Mouse (Mus musculus) myocyte (in vitro differentiated cells): ENCODE results near the gene Rnf130. TPM values are rescaled to one million over a fixed set of nuclear protein-coding genes. Genes with fewer than 3 reads are reported as not detected.

Experiments used
- H3K27me3 ChIP-seq: one replicate; pipeline ENCODE4 v1.6.1; 2011; ENCODE audit not compliant: control insufficient read depth, insufficient read depth, insufficient read length
- H3K36me3 ChIP-seq: one replicate; pipeline ENCODE4 v1.6.1; 2011; ENCODE audit not compliant: control insufficient read depth, insufficient read depth
- H3K4me2 ChIP-seq: one replicate; pipeline ENCODE4 v1.6.1; 2011; ENCODE audit warnings: low read depth, control low read depth
- H3K4me3 ChIP-seq: one replicate; pipeline ENCODE4 v1.5.1; 2011; ENCODE audit warnings: mild to moderate bottlenecking, control low read depth, moderate library complexity
- H3K79me2 ChIP-seq: one replicate; pipeline ENCODE4 v1.6.1; 2011; ENCODE audit not compliant: control insufficient read depth, insufficient read depth
- H3ac ChIP-seq: one replicate; pipeline ENCODE4 v1.6.1; 2011; ENCODE audit not compliant: control insufficient read depth, insufficient read length
- CEBPB ChIP-seq: IDR thresholded peaks from 2 replicates; pipeline ENCODE4 v1.6.1; 2011; ENCODE audit warnings: mild to moderate bottlenecking, moderate library complexity; ENCODE audit not compliant: poor library complexity, insufficient read depth, severe bottlenecking
- E2F4 ChIP-seq: IDR thresholded peaks from one replicate; pipeline ENCODE4 v1.6.1; 2011; ENCODE audit warnings: mild to moderate bottlenecking, control low read depth, moderate library complexity; ENCODE audit not compliant: insufficient read depth
- MAX ChIP-seq: IDR thresholded peaks from one replicate; pipeline ENCODE4 v1.6.1; 2011; ENCODE audit warnings: low read depth, mild to moderate bottlenecking, control low read depth
- MYOD1 ChIP-seq, 3 experiments: IDR thresholded peaks; one replicate each; pipeline ENCODE4 v1.6.1; 2011; ENCODE audit warnings: control low read depth in 2 of 3, low read depth in 2 of 3, mild to moderate bottlenecking in 2 of 3, moderate library complexity in 1 of 3; ENCODE audit not compliant: insufficient read length in 2 of 3, control insufficient read depth in 1 of 3
- MYOG ChIP-seq, 3 experiments: IDR thresholded peaks; one replicate each; pipeline ENCODE4 v1.6.1; 2011; ENCODE audit warnings: control low read depth in 2 of 3, low read depth in 2 of 3, mild to moderate bottlenecking in 2 of 3; ENCODE audit not compliant: insufficient read length in 2 of 3, control insufficient read depth in 1 of 3, insufficient read depth in 1 of 3
- POLR2A ChIP-seq: IDR thresholded peaks from one replicate; pipeline ENCODE4 v1.6.1; 2011; ENCODE audit warnings: low read depth, mild to moderate bottlenecking, control low read depth, moderate library complexity; ENCODE audit not compliant: insufficient read length
- POLR2AphosphoS2 ChIP-seq: IDR thresholded peaks from one replicate; pipeline ENCODE4 v1.6.1; 2011; ENCODE audit warnings: low read depth, control low read depth; ENCODE audit not compliant: insufficient read length
- REST ChIP-seq: IDR thresholded peaks from one replicate; pipeline ENCODE4 v1.6.1; 2011; ENCODE audit warnings: mild to moderate bottlenecking, control low read depth, moderate library complexity; ENCODE audit not compliant: insufficient read depth, insufficient read length
- SRF ChIP-seq: IDR thresholded peaks from one replicate; pipeline ENCODE4 v1.6.1; 2011; ENCODE audit warnings: low read depth; ENCODE audit not compliant: control insufficient read depth, insufficient read length
- TCF12 ChIP-seq: IDR thresholded peaks from one replicate; pipeline ENCODE4 v1.6.1; 2011; ENCODE audit warnings: mild to moderate bottlenecking, control low read depth; ENCODE audit not compliant: poor library complexity, insufficient read depth, severe bottlenecking
- TCF3 ChIP-seq: IDR thresholded peaks from one replicate; pipeline ENCODE4 v1.6.1; 2011; ENCODE audit warnings: low read depth, control low read depth; ENCODE audit not compliant: insufficient read length
- USF1 ChIP-seq: IDR thresholded peaks from one replicate; pipeline ENCODE4 v1.6.1; 2011; ENCODE audit warnings: low read depth, mild to moderate bottlenecking, control low read depth, moderate library complexity
- polyA plus RNA-seq: library from polyadenylated mRNA; unstranded; fragments of >200 nt; fragmentation: generic; extraction: Trizol; gene quantifications from one replicate; pipeline ENCODE4 v1.2.1, GENCODE M21; 2012; ENCODE audit warnings: missing spikeins

The Rnf130 gene
- polyA plus RNA-seq, 1 experiment: not detected

DNA sequence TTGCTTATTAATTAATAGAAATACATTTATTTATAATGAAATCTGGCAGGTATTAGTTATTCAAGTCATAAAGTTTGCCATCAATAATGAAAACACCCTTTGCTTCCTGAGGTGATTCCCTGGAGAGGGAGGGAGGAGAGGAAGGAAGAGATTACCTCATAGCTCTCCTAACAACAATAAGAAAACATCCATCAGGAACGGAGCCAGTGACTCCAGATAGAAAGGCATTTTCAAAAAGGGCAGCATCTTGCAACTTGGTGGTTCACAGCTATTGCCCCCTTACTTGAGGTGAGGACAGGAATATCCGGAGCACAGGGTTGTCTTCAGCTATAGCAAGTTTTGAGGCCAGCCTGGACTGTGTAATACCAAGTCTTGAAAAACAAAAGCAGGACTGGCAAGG is 40.9 kb downstream of the Rnf130 start:
- Histone ChIP-seq H3K36me3 (no peaks in the 10 kb centered on the region), H3K4me3 (no peak overlapping the region), H3K4me2 (no peak overlapping the region), H3K79me2 (no peaks in the 10 kb centered on the region), H3K27me3 (no peaks in the 10 kb centered on the region), H3ac (no peak overlapping the region)
- TF ChIP-seq CEBPB (no peak), REST (no peak), POLR2A (no peak), TCF12 (no peak), MYOD1 (IDR thresholded peaks at IDR 0.05; ENCODE audit: control insufficient read depth in 1 of 3, insufficient read length in 2 of 3, low read depth in 2 of 3) (no peak), MYOG (IDR thresholded peaks at IDR 0.05; ENCODE audit: control insufficient read depth in 1 of 3, insufficient read depth in 1 of 3, insufficient read length in 2 of 3, low read depth in 2 of 3) (no peak), MAX (no peak), USF1 (no peak), POLR2AphosphoS2 (no peak), TCF3 (no peak), SRF (no peak)

DNA sequence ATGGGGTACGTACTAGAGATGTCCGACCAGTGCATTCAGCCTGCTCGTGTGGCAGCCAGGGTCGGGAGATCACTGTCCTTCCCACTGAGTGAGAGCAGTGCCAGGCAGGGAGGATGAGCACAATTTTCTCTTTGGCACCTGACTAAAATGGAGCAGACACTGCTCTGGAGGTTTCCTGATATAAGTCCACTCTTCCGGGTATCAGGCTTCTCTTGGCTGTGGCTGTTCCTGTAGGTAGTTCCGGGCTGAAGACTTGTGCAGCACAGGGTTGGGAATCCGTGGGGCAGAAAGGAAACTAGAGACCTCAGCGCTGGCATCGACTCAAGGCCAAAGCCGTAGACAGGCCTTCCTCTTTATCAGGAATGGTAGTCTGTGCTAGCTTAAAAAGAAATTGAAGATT is 48.7 kb downstream of the Rnf130 start:
- H3ac ChIP-seq: no peak overlapping the region

DNA sequence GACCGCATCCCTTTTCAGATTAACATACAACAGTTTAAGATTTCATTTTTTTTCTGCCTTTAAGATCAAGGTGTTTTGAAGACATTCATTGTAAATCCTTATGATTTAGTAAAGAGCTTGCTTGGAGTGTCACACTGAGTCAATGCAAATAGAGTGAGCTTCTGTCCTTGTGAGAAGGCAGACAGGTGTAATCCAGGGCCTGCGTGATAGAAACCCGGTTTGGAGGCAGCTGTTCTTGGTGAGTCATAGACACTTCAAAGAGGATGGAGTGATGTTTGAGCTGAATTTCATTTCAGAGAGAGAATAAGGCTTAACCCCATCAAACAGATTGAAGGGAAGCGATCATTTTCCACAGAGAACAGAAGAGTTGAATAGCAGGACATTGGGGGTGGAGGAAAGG is 51.6 kb downstream of the Rnf130 start:
- Histone ChIP-seq H3K27me3 (peaks cover 10% of the 10 kb centered on the region), H3K36me3 (no peaks in the 10 kb centered on the region), H3K4me2 (no peak overlapping the region), H3ac (no peak overlapping the region), H3K79me2 (no peaks in the 10 kb centered on the region), H3K4me3 (no peak overlapping the region)
- TF ChIP-seq USF1: no peak
- TF ChIP-seq REST: no peak
- TF ChIP-seq E2F4: no peak
- TF ChIP-seq MYOG (IDR thresholded peaks at IDR 0.05; ENCODE audit: control insufficient read depth in 1 of 3, insufficient read depth in 1 of 3, insufficient read length in 2 of 3, low read depth in 2 of 3): no peak
- TF ChIP-seq MYOD1 (IDR thresholded peaks at IDR 0.05; ENCODE audit: control insufficient read depth in 1 of 3, insufficient read length in 2 of 3, low read depth in 2 of 3): no peak
- TF ChIP-seq CEBPB: no peak
- TF ChIP-seq MAX: no peak
- no peak for TF ChIP-seq SRF

More for the DNA sequence above, 48.7 kb downstream of the Rnf130 start:
- TF ChIP-seq MYOD1 (IDR thresholded peaks at IDR 0.05; ENCODE audit: control insufficient read depth in 1 of 3, insufficient read length in 2 of 3, low read depth in 2 of 3) (no peak), MYOG (IDR thresholded peaks at IDR 0.05; ENCODE audit: control insufficient read depth in 1 of 3, insufficient read depth in 1 of 3, insufficient read length in 2 of 3, low read depth in 2 of 3) (no peak), REST (no peak), TCF12 (no peak), CEBPB (no peak), USF1 (no peak), E2F4 (no peak)
- Histone ChIP-seq H3K36me3 (no peaks in the 10 kb centered on the region), H3K27me3 (peaks cover 10% of the 10 kb centered on the region), H3K4me2 (no peak overlapping the region), H3K79me2 (no peaks in the 10 kb centered on the region), H3K4me3 (no peak overlapping the region)

DNA sequence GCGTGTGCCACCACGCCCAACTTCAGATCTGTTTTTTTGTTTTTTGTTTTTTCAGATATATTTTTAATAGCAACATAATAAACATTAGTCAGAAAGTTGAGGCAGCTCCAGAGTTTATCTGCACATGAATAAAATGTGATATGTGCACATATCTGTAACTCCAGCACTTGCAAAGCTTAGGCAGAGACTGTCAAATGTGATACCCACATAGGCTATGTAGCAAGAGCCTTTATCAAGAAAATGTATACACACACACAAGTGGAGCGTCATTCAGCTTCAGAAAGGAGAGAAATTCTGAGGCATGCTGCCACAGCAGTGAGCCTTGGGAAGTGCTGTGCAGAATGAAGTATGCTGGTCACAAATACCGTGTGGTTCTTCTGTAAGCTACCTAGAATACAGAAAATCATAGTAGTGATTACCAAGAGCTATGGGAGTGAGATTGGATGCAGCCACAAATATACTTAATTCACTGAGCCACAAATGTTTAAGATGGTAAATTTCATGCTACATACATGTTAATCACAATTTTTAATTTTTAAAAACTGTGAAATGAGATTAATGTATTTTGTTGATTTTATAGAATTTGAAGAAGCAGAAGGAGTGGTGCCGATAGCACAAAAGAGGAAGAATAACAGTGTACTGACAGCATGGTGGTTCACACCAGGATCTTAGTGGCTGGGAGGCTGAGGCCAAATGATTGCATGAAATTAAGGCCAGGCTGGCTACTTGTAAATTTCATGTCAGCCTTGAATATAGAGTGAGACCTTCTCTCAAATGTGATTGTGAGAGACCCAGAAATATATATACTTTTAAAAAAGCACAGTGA is 56.4 kb downstream of the Rnf130 start:
- Histone ChIP-seq H3K79me2 (no peaks in the 10 kb centered on the region), H3K4me3 (no peak overlapping the region), H3ac (no peak overlapping the region), H3K27me3 (peaks cover 5% of the 10 kb centered on the region), H3K4me2 (no peak overlapping the region), H3K36me3 (no peaks in the 10 kb centered on the region)
- no peak for TF ChIP-seq TCF3
- no peak for TF ChIP-seq E2F4
- no peak for TF ChIP-seq POLR2A
- TF ChIP-seq MYOD1 (IDR thresholded peaks at IDR 0.05; ENCODE audit: control insufficient read depth in 1 of 3, insufficient read length in 2 of 3, low read depth in 2 of 3): no peak
- no peak for TF ChIP-seq MYOG (IDR thresholded peaks at IDR 0.05; ENCODE audit: control insufficient read depth in 1 of 3, insufficient read depth in 1 of 3, insufficient read length in 2 of 3, low read depth in 2 of 3)
- no peak for TF ChIP-seq REST
- no peak for TF ChIP-seq CEBPB
- TF ChIP-seq MAX: no peak

DNA sequence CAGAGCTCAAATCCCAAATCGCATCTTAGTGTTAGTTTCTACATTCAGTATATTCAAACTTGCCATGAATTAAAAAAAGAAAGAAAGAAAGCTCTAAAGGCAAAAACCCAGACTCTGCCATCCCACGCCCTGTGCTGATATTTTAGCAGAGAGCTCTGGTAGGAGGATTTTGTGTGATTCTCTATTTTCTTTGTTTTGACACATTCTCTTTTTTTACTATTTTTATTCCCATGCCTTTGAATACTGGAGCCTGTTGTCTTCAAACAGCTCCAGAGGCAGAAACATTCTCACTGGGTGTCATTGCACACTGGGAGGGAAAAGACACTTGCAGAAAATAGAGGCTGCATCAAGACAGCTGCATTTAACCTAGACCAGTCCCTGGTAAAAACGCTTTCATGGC is 61.1 kb downstream of the Rnf130 start:
- H3ac ChIP-seq: no peak overlapping the region
- TF ChIP-seq POLR2AphosphoS2: no peak
- H3K79me2 ChIP-seq: no peaks in the 10 kb centered on the region
- no peak overlapping the region for H3K4me2 ChIP-seq
- H3K4me3 ChIP-seq: no peak overlapping the region
- H3K36me3 ChIP-seq: no peaks in the 10 kb centered on the region
- H3K27me3 ChIP-seq: peaks cover 10% of the 10 kb centered on the region
